Mouse (Mus musculus): ENCODE data around the gene Pdcd4. TPM values are rescaled to one million over a fixed set of nuclear protein-coding genes. Genes with fewer than 3 reads are reported as not detected.

The Pdcd4 gene
- polyA plus RNA-seq, 1 experiment from 2014 or later = 204 TPM

GRCm38 (mm10) chr19:53971938-53972337, 79.9 kb downstream of the Pdcd4 start:
- TF ChIP-seq EP300 (optimal IDR thresholded peaks at IDR 0.05) (no peak), CTCF (IDR thresholded peaks at IDR 0.05; ENCODE audit: low read depth) (no peak)
- ATAC-seq (ENCODE audit: low FRiP score, low TSS enrichment) (no peak), DNase-seq (ENCODE audit: low spot score) (no peak)
- no peaks in the 10 kb centered on the region for H3K9me3 ChIP-seq (ENCODE audit: control insufficient read depth, low read length)
- H3K4me2 ChIP-seq (replicated peaks; ENCODE audit: low read depth) = no peak overlapping the region
- no peaks in the 10 kb centered on the region for H3K36me3 ChIP-seq (ENCODE audit: control insufficient read depth, insufficient read depth, low read length)
- H3K9ac ChIP-seq (ENCODE audit: low read length) = no peak overlapping the region
- H3K4me1 ChIP-seq (replicated peaks; ENCODE audit: control insufficient read depth, insufficient read depth) = no peaks in the 10 kb centered on the region
- no peak overlapping the region for H3K27ac ChIP-seq (replicated peaks)
- no peaks in the 10 kb centered on the region for H3K27me3 ChIP-seq (ENCODE audit: control insufficient read depth, insufficient read depth, low read length)
- 80% methylated on average over 7 of the region's 7 CpGs for WGBS
- no peak overlapping the region for H3K4me3 ChIP-seq (ENCODE audit: low read depth, low read length)

GRCm38 (mm10) chr19:53973656-53974055, 81.6 kb downstream of the Pdcd4 start:
- DNase-seq (ENCODE audit: low spot score) (no peak), ATAC-seq (ENCODE audit: low FRiP score, low TSS enrichment) (no peak)
- Histone ChIP-seq H3K4me2 (replicated peaks; ENCODE audit: low read depth) (no peak overlapping the region), H3K4me1 (replicated peaks; ENCODE audit: control insufficient read depth, insufficient read depth) (no peaks in the 10 kb centered on the region), H3K27ac (replicated peaks) (no peak overlapping the region), H3K4me3 (ENCODE audit: low read depth, low read length) (no peak overlapping the region), H3K36me3 (ENCODE audit: control insufficient read depth, insufficient read depth, low read length) (no peaks in the 10 kb centered on the region), H3K9ac (ENCODE audit: low read length) (no peak overlapping the region), H3K9me3 (ENCODE audit: control insufficient read depth, low read length) (no peaks in the 10 kb centered on the region), H3K27me3 (ENCODE audit: control insufficient read depth, insufficient read depth, low read length) (no peaks in the 10 kb centered on the region)
- no peak for TF ChIP-seq EP300 (optimal IDR thresholded peaks at IDR 0.05)
- no peak for TF ChIP-seq CTCF (IDR thresholded peaks at IDR 0.05; ENCODE audit: low read depth)
- 57% methylated on average over 1 of the region's 1 CpGs for WGBS

Other genes starting within 250 kb of the Pdcd4 start
- gene Rbm20, start 214.9 kb upstream of the Pdcd4 start, polyA plus RNA-seq (2015; fragmentation: Nextera tagmentation; extraction: Ambion mirVana) = 2.3 and 2.5 TPM in 2 replicates
- gene Shoc2, start 52.1 kb downstream of the Pdcd4 start, polyA plus RNA-seq (2015; fragmentation: Nextera tagmentation; extraction: Ambion mirVana) = 31.7 and 33.9 TPM in 2 replicates
- gene Bbip1, start 52.4 kb downstream of the Pdcd4 start, polyA plus RNA-seq (2015; fragmentation: Nextera tagmentation; extraction: Ambion mirVana) = 48.7 and 52.8 TPM in 2 replicates
- 0.16 and 0.18 TPM in 2 replicates for gene Adra2a, start 151.9 kb downstream of the Pdcd4 start, polyA plus RNA-seq (2015; fragmentation: Nextera tagmentation; extraction: Ambion mirVana)